Mouse (Mus musculus) heart, embryonic 16.5 days (tissue): ENCODE results near the gene Tcf21. TPM values are rescaled to one million over a fixed set of nuclear protein-coding genes. Genes with fewer than 3 reads are reported as not detected.

Source experiments
- ATAC-seq: fragments of 200-750 bp; cut with Nextera tagmentation; replicated peaks from 2 replicates; pipeline ENCODE4 v1.8.0; 2017; ENCODE audit warnings: moderate number of reproducible peaks; ENCODE audit not compliant: insufficient read depth, low FRiP score; ENCODE audit errors: extremely low read depth
- H3K27ac ChIP-seq: fragments of 300-500 bp; sonication (generic); 2 replicates; pipeline ENCODE4 v1.5.1; 2014; ENCODE audit warnings: mild to moderate bottlenecking, low read length, control low read depth, moderate library complexity
- H3K27me3 ChIP-seq: fragments of 300-500 bp; sonication (generic); 2 replicates; pipeline ENCODE4 v1.6.1; 2014; ENCODE audit warnings: low read length, mixed read lengths; ENCODE audit not compliant: control insufficient read depth, insufficient read depth
- H3K36me3 ChIP-seq: fragments of 300-500 bp; sonication (generic); 2 replicates; pipeline ENCODE4 v1.6.1; 2014; ENCODE audit not compliant: control insufficient read depth, insufficient read depth
- H3K4me1 ChIP-seq: fragments of 300-500 bp; sonication (generic); 2 replicates; pipeline ENCODE4 v1.6.1; 2014; ENCODE audit warnings: low read length, mixed read lengths; ENCODE audit not compliant: control insufficient read depth, insufficient read depth
- H3K4me2 ChIP-seq: fragments of 300-500 bp; sonication (generic); 2 replicates; pipeline ENCODE4 v1.6.1; 2014; ENCODE audit warnings: low read depth, mild to moderate bottlenecking, control low read depth, low read length
- H3K4me3 ChIP-seq: fragments of 300-500 bp; sonication (generic); 2 replicates; pipeline ENCODE4 v1.5.1; 2014; ENCODE audit warnings: mild to moderate bottlenecking, control low read depth, low read length
- H3K9ac ChIP-seq: fragments of 300-500 bp; sonication (generic); 2 replicates; pipeline ENCODE4 v1.6.1; 2014; ENCODE audit warnings: low read length, control low read depth
- H3K9me3 ChIP-seq: fragments of 300-500 bp; sonication (generic); replicated peaks from 2 replicates; pipeline ENCODE4 v1.6.1; 2016; ENCODE audit warnings: low read length; ENCODE audit not compliant: control insufficient read depth
- WGBS: fragments of 180-500 bp; shearing (Covaris S2); extraction: QIAGEN DNeasy Blood & Tissue Kit; methylation state at CpG from one replicate; pipeline ENCODE4 v1.1.7; 2014; 5-methylcytosine and 5-hydroxymethylcytosine counted together
- polyA plus RNA-seq: library from polyadenylated mRNA; unstranded; fragments of >200 nt; fragmentation: Nextera tagmentation; extraction: Ambion mirVana; gene quantifications from 2 replicates; pipeline ENCODE4 v1.2.1, GENCODE M21; 2015

Tcf21 gene
- 51.4 and 67.7 TPM in 2 replicates for polyA plus RNA-seq

DNA sequence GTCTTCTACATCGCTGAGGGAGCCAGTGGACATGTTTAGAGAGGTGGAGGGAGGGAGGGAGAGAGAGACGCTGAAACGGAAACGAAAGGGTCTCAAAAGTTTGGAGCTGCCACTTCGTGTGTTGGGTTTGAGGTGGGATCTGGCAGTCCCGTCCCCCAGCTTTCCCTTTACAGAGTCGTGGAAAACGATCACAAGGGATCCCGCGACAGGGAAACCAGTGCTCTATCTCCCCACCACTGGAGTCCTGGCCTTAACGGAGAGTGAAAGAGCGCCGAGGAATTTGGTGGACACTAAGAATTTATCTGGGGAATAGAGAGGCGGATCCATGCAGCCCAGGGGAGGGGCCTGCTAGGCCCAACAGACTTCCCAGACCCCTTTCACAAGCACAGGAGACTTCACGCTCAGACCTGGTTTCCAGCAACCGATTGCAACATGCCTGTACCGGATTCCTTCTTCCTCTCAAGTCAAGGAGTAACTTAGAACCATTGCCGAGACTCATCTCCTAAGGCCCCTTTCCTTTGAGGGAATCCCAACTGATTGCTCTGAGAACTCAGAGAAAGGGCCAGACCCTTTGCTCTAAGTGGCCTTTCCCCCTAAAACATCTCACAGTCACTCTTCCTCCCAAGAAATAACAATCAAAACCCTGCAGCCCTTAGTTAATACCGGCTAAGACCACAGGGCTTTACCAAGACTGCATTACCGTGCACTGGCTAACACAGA, at the start of gene Tcf21:
TSS of gene Tcf21 (minus strand) at position 304 of the 720 bp plus-strand sequence.
- Histone ChIP-seq H3K9ac (peak within 1 kb of the TSS; percentile 73), H3K36me3 (no peaks in the 10 kb centered on the region), H3K27ac (peak within 1 kb of the TSS; percentile 79), H3K4me1 (0 out of 2 replicates have a peak, but pooled peaks cover 2% of the 10 kb centered on the region), H3K4me3 (peak within 1 kb of the TSS; percentile 55), H3K27me3 (peaks cover 62% of the 10 kb centered on the region), H3K4me2 (peak within 1 kb of the TSS; percentile 53), H3K9me3 (no peaks in the 10 kb centered on the region)
- ATAC-seq: peak; percentile 63
- WGBS: 9% methylated on average over 20 of the region's 20 CpGs

DNA sequence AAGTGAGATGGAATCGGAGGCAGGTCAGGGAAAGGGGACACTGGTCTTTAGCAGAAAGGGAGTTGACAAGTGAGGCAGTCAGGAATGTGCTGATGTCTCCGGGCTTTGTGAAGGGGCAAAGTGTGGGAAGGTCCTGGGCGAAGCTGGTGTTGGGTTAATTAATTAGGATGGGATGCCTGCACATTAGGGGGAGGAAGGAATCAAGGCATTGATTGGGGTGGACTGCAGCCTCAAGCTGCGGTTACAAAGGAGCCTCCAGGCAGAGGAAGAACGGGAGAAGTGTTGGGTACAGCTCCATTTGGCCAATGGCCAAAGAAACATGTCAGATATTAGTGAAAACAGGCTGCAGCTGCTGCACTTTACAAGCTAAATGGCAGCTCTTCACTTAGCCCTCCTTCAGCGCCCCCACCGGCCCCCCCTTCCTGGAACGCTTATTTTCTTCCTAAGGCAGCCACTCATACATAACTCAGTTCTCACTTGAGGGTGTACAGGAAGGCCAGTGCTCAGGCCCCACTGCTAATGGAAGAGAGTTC, 48.5 kb upstream of the Tcf21 start:
- H3K4me3 ChIP-seq: no peak overlapping the region
- WGBS: 18% methylated on average over 8 of the region's 8 CpGs
- ATAC-seq: no peak
- peak overlapping the region; percentile 25; the same call in 1 of the 2 replicates for H3K27ac ChIP-seq
- H3K4me2 ChIP-seq: no peak overlapping the region
- no peaks in the 10 kb centered on the region for H3K36me3 ChIP-seq
- peaks cover 6% of the 10 kb centered on the region for H3K4me1 ChIP-seq
- no peak overlapping the region for H3K9ac ChIP-seq
- H3K27me3 ChIP-seq: no peaks in the 10 kb centered on the region
- H3K9me3 ChIP-seq: no peaks in the 10 kb centered on the region

DNA sequence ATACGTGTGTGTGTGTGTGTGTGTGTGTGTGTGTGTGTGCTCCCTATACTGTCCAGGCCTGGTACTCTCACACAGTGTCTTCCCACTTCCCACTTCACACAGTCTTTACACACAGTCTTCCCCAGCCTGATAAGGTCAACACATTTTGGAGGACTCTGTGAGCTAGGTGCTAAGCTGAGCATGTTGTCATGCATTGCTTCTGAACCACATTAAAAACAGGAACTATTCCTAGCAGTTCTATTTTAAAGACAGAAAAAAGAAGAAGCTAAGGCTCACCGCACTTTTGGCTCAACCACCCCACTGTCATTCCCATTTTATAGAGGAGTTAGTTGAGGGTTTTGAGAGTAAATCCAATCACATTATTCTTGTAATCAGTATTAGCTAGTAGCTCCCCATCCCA, 47.2 kb upstream of the Tcf21 start:
- Histone ChIP-seq H3K4me2 (no peak overlapping the region), H3K27me3 (no peaks in the 10 kb centered on the region), H3K4me1 (peaks cover 6% of the 10 kb centered on the region), H3K36me3 (no peaks in the 10 kb centered on the region), H3K27ac (no peak overlapping the region), H3K4me3 (no peak overlapping the region), H3K9me3 (no peaks in the 10 kb centered on the region), H3K9ac (no peak overlapping the region)
- 75% methylated on average over 2 of the region's 2 CpGs for WGBS
- no peak for ATAC-seq

DNA sequence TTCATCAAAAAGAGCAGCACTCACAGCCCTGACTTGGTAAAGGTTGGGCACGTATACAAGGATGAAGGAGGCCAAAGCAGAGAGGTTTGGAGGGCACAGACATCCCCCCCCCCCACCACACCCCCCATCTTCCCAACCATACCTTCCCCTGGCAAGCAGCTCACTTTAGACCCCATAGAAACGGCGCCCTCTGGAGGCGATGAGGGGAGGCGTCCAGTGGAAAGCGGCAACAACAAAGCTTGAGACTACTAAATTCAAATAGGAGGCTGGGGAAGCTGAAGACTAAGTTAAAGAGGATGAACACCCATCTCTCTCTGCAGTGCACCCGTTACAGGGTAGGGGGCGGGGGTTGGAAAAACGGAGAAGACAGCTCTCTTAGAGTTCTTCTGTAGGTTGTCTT, 38.1 kb upstream of the Tcf21 start:
- Histone ChIP-seq H3K27ac (no peak overlapping the region), H3K36me3 (no peaks in the 10 kb centered on the region), H3K27me3 (no peaks in the 10 kb centered on the region), H3K9me3 (no peaks in the 10 kb centered on the region), H3K4me2 (no peak overlapping the region), H3K9ac (no peak overlapping the region), H3K4me3 (no peak overlapping the region), H3K4me1 (no peaks in the 10 kb centered on the region)
- WGBS: 34% methylated on average over 9 of the region's 9 CpGs
- no peak for ATAC-seq

GRCm38 (mm10) chr10:22854330-22854729, 34.4 kb upstream of the Tcf21 start:
- WGBS: 24% methylated on average over 7 of the region's 7 CpGs
- no peak overlapping the region for H3K27ac ChIP-seq
- ATAC-seq: no peak

GRCm38 (mm10) chr10:22845351-22845750, 25.4 kb upstream of the Tcf21 start:
- peaks cover 19% of the 10 kb centered on the region for H3K27me3 ChIP-seq
- no peak overlapping the region for H3K9ac ChIP-seq
- whole genome bisulfite sequencing: 16% methylated on average over 3 of the region's 3 CpGs

More at GRCm38 (mm10) chr10:22854330-22854729, 34.4 kb upstream of the Tcf21 start:
- H3K9ac ChIP-seq: no peak overlapping the region
- H3K9me3 ChIP-seq: no peaks in the 10 kb centered on the region
- H3K4me1 ChIP-seq: no peaks in the 10 kb centered on the region
- no peak overlapping the region for H3K4me3 ChIP-seq
- no peak overlapping the region for H3K4me2 ChIP-seq
- no peaks in the 10 kb centered on the region for H3K27me3 ChIP-seq
- H3K36me3 ChIP-seq: no peaks in the 10 kb centered on the region

GRCm38 (mm10) chr10:22844731-22845130, 24.8 kb upstream of the Tcf21 start:
- H3K9ac ChIP-seq: no peak overlapping the region
- no peak overlapping the region for H3K4me2 ChIP-seq
- H3K4me1 ChIP-seq: peaks cover 7% of the 10 kb centered on the region
- no peaks in the 10 kb centered on the region for H3K36me3 ChIP-seq
- H3K27ac ChIP-seq: no peak overlapping the region
- peaks cover 19% of the 10 kb centered on the region for H3K27me3 ChIP-seq
- H3K4me3 ChIP-seq: no peak overlapping the region
- H3K9me3 ChIP-seq: no peaks in the 10 kb centered on the region
- no peak for ATAC-seq
- 44% methylated on average over 10 of the region's 10 CpGs for WGBS

More at GRCm38 (mm10) chr10:22845351-22845750, 25.4 kb upstream of the Tcf21 start:
- Histone ChIP-seq H3K4me3 (no peak overlapping the region), H3K9me3 (no peaks in the 10 kb centered on the region), H3K4me2 (no peak overlapping the region), H3K27ac (no peak overlapping the region), H3K4me1 (peaks cover 7% of the 10 kb centered on the region), H3K36me3 (no peaks in the 10 kb centered on the region)
- ATAC-seq: no peak

GRCm38 (mm10) chr10:22843440-22844361, 23.7 kb upstream of the Tcf21 start:
- Histone ChIP-seq H3K27ac (no peak overlapping the region), H3K4me1 (peaks cover 7% of the 10 kb centered on the region), H3K27me3 (peaks cover 19% of the 10 kb centered on the region), H3K4me2 (peak overlapping the region; percentile 64), H3K9ac (peak overlapping the region; percentile 29; the same call in 1 of the 2 replicates), H3K9me3 (no peaks in the 10 kb centered on the region), H3K36me3 (no peaks in the 10 kb centered on the region), H3K4me3 (peak overlapping the region; percentile 35)
- no peak for ATAC-seq
- 4% methylated on average over 26 of the region's 26 CpGs for WGBS
